Mouse (Mus musculus) ovary, postnatal 10 days (tissue): Measurements from ENCODE around the gene Smyd1.
"Not testable (repeated sequence)": the region's sequence is repeated elsewhere in the genome, so short reads cannot be mapped to it uniquely, and the experiment has no call there.

ENCODE experiments used
- DNase-seq: peaks from one replicate; pipeline ENCODE4 v3.0.0; 2022; ENCODE audit warnings: low spot score

The Smyd1 gene

DNA sequence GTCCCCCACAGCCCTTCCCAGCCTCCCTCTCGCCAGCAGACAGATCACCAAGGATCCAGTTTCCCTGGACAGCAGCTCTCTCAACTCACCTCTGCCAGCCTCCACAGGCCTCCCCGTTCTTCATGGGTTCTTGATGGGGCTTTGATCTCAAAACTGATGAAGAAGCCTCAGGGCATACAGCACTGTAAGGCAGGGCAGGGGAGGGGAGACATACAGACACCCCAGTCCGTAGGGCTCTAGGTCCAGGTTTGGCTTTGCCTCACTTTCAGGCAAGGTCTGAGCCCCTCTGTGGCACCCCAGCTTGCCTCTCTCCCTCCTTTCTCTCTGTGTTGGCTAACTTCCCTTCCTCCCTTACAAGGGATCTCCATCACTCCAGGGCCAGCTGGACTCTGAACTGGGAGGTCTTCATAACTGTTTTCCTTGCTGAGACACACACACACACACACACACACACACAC is at the start of gene Smyd1:
Smyd1 (minus strand) TSS at position 408 of the 458 bp plus-strand sequence.
- DNase-seq, result no peak

DNA sequence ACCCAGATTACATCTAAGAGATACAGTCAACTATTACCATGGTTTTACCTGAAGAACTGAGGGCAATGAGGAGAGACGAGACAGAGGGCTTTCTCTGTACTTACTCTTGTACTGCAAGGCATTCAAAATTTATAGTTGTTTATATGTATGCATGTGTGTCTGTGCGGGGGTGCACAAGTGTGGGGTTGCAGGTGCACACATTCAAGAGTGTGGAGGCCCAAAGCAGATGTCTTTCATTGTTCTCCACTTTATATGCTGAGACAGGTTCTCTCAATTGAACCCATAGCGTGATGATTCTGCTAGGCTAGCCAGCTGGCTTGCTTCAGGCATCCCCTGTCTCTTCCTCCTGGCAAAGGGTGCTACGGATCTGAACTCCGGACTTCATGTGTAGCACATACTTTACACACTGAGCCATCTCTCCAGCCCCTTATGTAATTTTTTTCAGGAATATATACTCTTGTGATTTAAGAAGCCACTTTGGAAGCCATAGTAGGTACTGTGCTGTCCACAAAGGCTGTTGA is 49.1 kb upstream of the Smyd1 start:
- DNase-seq, result no peak

DNA sequence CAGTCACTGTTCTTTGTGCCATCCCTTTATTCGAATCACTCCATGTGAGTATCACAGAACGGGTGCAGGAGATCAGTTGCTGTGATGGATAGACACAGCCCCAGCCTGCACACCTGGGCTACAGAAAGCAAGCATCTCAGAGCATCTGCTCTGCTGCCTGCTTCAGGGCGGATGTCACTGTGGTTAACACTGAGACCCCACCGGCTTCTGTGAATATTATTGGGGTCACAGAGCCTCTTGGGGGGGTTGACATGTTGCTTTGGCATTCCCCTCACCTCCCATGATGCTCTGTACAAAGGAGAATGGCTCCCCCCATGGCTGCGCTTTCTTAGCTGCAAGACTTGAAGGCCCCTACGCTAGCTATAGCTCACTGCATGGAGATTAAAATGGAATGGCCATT is 47.4 kb upstream of the Smyd1 start:
- DNase-seq, result no peak

DNA sequence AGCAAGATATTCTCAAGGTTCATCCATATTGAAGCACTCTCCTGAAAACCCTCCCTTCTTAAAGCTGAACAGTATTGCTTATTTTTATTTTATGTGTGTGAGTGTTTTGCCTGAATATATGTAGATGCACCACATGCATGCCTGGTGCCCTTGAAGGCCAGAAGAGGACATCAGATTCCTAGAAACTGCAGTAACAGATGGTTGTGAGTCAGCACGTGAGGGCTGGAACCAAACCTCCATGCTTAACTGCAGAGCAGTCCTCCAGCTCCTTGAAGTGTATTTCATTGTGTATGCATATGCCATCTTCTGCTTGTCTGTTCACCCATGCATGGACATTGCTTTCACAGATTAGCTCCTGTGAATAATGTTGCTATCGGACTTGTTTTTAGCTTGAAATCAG is 42.0 kb upstream of the Smyd1 start:
- no peak for DNase-seq

DNA sequence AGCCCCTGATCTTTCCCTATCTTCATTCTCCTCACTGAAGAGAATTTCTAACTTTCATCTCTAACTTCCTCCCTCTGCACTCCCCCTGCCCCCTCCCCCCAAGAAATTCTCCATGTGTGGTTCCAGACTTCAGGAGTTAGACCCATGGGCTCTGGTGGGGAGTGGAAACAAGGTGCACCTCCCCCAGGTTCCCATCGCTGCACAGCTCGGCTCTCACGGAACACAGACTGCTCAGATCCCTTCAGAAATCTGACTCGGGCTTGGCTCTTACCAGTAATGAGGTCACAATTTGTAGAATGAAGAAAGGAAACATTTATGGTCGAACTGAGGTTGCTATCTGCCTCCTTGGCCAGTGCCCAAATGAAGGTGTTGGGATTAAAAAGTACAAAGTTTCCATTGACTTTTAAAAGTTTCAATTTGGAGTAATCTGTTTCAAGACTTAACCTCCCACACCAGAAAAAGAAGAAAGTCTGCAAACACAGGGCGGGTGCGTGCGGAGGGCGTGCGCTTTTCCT is 39.2 kb upstream of the Smyd1 start:
- DNase-seq, result no peak

DNA sequence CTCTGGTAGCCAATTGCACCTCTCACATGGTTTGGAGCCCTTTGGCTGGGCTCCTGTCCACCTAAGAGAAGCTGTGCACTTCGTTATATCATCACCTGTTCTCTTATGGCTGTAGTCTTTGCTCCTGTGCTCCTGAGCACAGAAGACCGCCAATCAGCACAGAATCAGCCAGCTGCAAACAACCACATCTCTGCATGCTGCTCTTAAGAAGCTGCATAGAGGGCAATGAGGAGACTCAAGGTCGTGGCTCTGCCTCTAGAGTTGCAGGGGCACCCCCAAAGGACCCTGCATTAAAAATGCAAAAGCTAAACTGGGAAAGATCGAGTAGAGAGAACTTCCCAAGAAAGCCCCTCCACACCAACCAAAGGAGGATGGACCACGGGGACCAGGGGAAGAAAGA is 38.7 kb upstream of the Smyd1 start:
- DNase-seq, result no peak

DNA sequence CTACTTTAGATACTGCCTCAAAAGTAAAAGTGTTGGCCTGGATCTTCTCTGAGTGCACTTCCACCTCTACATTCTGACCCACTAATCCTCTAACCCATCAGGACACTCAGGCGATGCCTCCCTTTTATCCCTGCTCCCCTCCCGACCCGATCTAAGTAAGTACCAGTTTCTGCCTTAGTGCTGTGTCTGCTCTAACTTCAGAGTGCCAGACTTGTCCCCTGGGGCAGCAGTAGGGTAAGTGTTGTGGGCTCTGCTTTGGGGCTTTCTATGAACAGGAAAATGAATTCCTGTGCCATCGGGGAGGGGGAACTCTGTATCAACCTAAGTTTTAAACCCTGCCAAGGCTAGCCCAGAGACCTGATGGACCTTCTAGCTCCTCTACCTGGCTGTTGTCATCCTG is 38.2 kb upstream of the Smyd1 start:
- no peak for DNase-seq

DNA sequence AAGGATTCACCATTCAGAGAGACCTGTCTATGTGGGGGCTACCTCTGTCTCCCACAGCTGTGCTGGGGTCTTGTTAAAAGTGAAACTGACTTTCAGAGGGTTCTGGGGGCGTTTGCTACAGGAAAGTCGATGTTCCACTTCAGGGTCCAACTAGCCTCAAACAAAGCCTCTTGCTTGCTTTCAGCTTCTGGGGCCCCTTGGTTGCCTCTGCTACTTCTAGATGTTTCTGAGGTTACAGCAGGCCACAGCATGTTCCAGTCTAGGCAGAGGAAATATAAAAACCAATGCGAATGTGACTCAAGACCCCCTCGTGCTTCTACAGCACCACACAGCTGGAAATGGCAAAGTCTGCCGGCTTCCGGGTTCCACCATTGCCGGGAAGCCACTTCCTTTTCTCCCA is 35.5 kb upstream of the Smyd1 start:
- no peak for DNase-seq

DNA sequence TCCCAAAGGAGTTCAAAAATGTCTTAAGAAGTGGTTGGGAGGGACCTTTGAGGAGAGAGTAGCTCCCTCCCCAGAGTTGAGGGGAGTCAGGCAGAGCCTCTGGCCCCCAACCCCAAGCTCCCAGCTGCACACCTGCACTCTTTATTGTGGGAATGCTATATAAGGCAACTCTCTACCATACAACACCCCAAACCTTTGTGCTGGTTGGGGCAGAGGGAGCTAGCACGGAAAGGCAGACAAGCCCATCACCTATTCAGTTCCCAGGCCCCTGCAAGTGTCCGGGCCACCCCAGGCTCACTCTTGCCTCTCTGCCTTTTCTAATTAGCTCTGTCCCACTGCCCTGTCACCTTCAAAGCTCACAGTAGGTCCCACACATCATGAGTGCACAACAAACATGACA is 31.7 kb upstream of the Smyd1 start:
- no peak for DNase-seq

DNA sequence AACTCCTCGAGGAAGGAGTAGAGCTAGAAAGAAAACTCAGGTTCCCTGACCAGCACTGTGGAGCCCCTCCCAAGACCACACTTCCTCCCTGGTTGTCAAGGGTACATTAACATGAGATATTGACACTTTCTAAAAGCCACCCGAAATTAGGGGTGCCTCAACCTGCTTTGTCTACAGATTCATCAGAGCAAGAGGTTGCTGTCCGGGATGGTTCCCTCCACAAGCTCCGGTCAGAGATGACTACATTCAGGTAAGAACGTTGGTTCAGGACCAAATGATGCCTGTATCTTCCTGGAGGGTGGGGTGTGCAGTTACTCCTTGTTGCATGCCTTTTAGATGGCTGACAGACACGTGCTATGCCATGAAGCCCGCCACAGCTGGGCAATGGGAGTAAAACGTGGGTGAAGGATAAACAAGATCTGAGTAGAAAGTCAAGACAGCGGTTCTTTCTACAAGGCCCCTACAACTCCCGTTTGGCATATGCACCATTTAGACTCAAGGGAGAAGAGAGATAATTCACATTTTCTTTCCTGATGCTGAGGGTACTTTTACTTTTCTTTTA is 30.9 kb upstream of the Smyd1 start:
- no peak for DNase-seq

DNA sequence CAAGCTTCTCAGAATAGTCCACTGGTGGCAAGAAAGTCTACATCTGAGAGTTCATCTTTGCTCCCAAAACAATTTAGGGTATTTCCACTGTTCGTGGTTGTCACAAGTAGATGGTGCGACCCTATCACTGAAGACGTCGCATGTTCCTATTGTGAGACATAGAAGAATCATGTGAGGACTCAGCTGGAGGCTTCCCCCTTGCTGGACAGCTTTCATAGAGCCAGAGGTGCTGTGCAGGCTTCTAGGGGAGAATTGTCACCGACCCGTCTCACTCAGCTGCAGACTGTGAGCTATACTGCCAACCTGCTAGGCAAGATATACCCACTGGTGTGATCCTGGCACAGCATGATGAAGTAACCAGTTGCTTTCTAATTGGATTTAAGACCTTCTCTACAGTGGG is 30.2 kb upstream of the Smyd1 start:
- DNase-seq, result no peak

DNA sequence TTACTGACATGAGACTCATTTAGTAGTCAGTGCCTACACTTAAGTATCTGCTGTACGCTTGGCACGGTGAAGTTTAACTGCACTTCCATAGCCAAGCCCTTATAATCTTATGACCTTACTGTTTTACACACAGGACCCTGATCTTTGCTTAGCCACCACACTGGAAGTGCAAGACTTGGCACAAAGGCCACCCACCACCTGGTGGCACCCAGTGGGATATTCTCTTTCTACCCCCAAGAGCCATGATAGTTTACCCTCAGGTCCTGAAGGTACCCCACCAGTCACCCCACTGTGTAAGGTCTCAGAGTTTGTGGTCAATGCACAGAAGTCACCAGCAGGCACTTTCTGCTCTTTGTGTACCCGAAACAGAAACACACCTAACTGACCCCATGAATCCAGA is 29.2 kb upstream of the Smyd1 start:
- DNase-seq, result no peak

DNA sequence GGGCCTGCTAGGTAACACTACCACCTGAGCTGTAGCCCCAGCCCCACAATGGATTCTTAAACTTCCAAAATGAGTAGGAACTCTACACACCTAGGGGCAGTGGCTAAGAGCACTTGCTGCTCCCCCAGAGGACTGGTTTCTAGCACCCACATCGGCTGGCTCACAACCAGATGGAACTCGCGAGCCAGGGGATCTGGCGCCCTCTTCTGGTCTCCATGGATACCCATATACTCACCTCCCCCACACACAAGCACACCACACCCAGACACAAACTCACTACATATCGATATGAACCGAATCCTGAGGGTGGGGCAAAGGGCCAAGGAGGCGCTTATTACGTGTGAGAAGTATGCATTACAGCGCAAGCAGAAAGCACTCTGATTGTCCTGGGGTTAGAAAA is 26.0 kb upstream of the Smyd1 start:
- DNase-seq, result no peak

DNA sequence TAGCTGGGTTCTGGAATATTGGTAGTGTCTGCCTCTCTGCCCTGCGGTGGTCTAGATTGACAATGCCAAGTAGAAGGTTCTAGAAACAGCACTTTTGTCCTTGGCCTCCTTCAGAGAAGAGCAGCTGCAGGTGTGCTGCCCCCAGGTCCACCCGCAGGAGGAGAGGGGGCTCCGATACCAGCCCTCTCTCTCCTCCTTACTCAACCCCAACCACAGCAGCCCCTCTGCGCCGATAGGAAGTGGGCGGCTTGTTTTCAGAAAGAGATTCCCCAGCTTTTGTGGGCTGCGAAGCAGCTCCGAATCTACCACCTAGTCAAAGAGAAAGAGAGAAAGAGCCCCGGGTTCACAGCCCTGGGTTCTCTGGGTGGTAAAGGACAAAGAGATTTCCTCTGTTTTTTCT is 19.1 kb upstream of the Smyd1 start:
- no peak for DNase-seq

DNA sequence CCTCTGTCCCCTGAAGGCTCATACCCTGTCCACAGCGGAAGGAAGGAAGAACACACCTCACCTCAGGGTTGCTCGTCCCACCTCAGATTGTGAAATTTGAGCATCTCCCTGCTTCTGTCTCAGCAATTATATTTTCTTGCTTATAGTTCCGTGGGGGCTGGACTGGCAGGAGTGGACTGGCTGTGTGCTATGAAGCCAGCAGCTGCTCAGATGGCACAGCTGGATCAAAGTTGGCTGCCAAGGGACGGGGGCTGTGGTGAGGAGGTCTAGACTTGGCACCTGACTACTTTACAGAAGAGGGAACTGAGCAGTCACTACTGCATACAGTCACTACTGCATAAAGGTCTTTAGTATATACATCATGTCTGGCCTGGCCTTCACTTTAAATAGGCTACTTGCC is 17.3 kb upstream of the Smyd1 start:
- DNase-seq, result no peak

DNA sequence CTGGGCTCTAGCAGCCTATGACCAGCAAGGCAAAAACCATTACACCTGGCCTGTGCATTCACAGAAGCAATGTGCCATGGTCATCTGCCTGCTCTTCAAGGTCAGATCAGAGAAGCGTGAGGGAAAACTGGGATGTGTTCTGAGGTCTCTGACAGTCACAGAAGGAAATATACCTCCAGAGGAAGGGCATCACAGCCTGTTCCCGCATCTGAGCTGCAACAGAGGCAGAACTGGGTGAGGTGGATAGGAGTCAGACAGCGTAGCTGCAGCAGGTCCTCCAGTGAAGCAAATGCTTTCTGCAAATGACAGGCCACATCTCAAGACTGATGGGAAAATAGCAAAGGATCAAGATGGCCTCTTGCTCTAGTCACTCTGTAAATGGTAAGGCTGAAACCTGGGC is 16.9 kb upstream of the Smyd1 start:
- no peak for DNase-seq

DNA sequence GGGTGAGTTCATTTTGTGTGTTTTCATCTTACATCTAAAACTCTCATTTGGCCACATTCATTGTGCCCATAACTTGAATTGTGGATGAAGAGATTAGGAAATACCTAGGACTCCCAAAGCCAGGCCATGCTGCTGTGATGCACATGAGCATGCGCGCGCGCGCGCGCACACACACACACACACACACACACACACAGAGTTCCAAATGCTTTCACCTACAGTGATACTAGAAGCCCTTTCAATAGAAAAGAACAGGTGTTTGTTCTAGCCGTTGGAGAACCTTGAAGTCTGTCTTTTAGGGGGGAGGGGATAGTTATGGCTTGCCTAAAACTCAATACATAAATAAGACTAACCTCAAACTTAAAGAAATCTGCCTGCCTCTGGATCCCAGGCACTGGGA is 15.6 kb upstream of the Smyd1 start:
- no peak for DNase-seq

DNA sequence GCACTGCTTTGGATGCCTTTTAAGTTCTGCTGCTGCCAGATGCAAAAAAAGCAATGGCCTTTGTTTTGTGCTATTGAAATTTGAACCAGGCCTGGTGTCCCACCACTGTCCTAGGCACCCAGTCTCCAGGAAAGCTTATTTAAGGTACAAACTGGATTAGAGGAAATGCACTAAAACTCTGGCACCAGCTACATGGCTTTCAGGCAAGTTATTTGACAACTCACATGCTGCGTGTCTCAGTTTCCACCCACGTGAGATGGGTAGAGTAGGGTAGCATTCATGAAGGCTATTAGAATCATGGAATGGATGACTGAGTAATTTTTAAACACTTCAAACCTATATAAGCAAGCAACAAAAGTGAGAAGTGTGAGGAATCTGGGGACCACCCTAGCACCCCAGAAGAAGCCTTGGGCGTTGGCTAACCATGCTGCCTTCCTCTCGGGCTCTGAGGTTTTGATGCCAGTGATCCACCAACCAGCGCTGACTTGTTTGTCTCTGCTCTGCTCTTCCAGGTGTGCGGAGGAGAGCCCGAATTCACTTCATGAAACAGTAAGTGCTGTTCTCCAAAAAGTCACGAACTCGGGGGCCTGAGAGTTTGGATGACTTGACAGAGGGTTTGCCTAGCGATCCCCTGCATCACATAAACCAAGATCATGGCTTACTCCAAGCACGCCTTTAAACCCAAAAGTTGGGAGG is 11.7 kb upstream of the Smyd1 start:
- no peak for DNase-seq

DNA sequence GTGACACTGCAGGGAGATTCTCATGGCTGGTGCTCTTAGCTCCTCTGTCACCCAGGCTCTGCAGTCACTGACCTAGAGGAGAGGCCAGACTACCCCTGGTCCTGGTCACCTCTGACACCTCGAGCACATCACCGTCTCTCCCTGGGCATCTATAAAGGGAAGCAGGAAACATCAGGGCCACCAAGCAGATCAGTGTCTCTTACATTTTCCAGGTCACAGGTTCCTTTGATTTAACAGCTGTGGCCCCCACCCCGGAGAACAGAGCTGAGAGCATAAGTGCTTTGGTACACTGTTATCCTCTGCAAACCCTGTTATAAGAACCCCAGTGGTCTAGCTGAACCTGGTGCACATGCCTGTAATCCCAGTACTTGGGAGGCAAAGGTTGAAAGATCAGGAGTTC is 11.0 kb upstream of the Smyd1 start:
- DNase-seq, result no peak

DNA sequence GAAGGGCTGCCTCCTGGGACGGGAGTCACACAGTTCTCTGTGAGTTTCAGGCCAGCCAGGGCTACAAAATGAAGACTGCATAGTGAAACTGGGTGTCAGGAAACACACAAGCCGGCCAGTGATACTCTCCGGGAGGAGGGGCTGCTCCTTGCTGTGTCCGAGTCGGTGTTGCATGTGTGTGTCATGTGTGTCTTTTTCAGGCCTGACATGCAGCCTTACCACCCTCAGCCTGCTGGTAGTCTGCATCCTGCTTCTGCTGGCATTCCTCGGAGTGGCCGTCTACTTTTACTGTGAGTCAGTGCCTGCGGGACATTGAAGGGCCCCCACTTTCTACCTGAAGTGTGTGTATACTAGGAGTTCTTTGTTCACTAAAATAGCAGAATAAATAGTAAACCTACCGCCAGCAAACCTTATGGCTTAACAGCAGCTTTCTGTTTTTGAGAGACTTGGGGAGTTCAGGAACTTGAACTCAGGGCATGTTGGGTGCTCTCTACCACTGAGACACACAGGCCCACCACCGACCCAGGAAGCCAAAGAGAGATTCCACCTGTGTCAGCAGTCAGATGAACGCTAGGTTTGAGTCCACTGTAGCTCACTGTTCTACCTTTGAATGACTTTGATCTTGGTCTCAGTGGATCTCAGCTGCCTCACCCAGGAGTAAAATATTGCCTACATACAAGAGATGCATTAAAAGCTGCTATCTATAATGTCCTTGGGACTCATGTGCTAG is 10.4 kb upstream of the Smyd1 start:
- DNase-seq, result no peak

DNA sequence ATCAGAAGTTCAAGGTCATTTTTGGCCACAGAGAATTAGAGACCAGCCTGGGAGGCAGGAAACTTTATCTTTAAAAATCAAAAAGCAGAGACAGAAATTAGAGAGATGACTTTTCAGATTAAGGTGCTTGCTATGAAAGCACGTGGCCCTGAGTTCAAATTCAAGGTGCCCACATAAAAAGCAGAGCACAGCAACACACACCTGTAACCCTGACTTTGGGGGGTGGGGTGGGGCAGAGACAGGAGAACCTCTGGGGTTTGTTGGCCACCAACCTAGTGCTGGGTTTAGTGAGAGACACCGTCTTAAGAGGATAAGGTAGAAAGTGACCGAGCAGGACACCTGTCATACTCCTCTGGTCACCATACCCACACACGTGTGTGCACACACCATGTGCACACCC is 9.5 kb upstream of the Smyd1 start:
- not testable (repeated sequence) for DNase-seq

DNA sequence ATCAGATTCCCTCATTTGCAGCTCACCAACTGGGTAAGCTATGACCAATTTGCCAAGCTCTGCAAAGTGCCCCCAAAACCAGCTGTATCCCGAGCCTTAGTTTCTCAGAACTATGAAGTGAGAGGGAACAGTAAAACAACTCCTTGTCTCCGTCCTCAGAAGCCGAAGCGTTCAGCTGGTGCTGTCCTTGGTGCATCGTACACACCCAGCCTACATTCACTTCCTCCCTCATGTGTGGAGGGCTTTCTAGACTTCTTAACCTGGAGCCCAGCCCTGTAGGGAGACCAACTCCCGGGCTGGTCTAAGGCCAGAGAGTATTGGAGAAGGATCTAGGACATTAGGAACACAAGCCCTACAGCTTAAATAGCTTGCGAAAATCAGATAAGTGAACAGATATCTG is 8.5 kb upstream of the Smyd1 start:
- DNase-seq, result no peak

DNA sequence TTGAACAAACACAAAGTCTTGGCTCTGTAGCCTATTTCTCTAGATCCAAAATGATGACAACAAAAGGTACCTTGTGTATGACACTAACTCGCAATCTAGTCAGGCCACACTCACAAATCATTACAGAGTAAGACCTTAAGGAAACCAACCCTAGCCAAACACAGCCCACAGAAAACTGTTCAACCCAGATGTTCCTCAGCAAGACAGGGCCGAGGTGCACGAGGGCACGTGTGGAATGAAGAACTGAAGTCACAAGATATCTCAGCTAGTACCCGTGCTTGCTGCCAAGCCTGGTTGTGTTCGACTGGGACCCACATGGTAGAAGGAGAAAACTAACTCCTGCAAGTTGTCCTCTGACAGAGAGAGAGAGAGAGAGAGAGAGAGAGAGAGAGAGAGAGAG is 7.8 kb upstream of the Smyd1 start:
- DNase-seq, result no peak
